Mouse (Mus musculus): ENCODE data around the gene Vmn1r198. TPM values are rescaled to one million over a fixed set of nuclear protein-coding genes. Genes with fewer than 3 reads are reported as not detected.

Gene Vmn1r198
- polyA plus RNA-seq, 1 experiment, result not detected

- Histone ChIP-seq H3K4me3 (ENCODE audit: insufficient read depth, low read length) (no peak overlapping the region), H3K27ac (ENCODE audit: insufficient read depth, low read length) (no peak overlapping the region), H3K4me1 (ENCODE audit: control insufficient read depth, insufficient read depth, low read length) (0 out of 2 replicates have a peak, but pooled peaks cover 4% of the 10 kb centered on the region)
- TF ChIP-seq POLR2A (IDR thresholded peaks at IDR 0.05; ENCODE audit: low read depth, low read length) (no peak), CTCF (IDR thresholded peaks at IDR 0.05; ENCODE audit: borderline replicate concordance, insufficient read depth, low read length) (no peak)
Observed at GRCm38 (mm10) chr13:22383401-22383800, 33.2 kb downstream of the Vmn1r198 start.

GRCm38 (mm10) chr13:22387050-22387449, 36.9 kb downstream of the Vmn1r198 start:
- Histone ChIP-seq H3K4me3 (ENCODE audit: insufficient read depth, low read length) (no peak overlapping the region), H3K27ac (ENCODE audit: insufficient read depth, low read length) (no peak overlapping the region), H3K4me1 (ENCODE audit: control insufficient read depth, insufficient read depth, low read length) (no peaks in the 10 kb centered on the region)
- TF ChIP-seq CTCF (IDR thresholded peaks at IDR 0.05; ENCODE audit: borderline replicate concordance, insufficient read depth, low read length), result no peak
- no peak for TF ChIP-seq POLR2A (IDR thresholded peaks at IDR 0.05; ENCODE audit: low read depth, low read length)

GRCm38 (mm10) chr13:22390073-22390472, 39.9 kb downstream of the Vmn1r198 start, which contains the start of gene Vmn1r200:
Vmn1r200 (plus strand) TSS chr13:22390373.
- Histone ChIP-seq H3K4me3 (ENCODE audit: insufficient read depth, low read length) (no peak within 1 kb of the TSS), H3K27ac (ENCODE audit: insufficient read depth, low read length) (no peak within 1 kb of the TSS), H3K4me1 (ENCODE audit: control insufficient read depth, insufficient read depth, low read length) (no peaks in the 10 kb centered on the region)
- TF ChIP-seq POLR2A (IDR thresholded peaks at IDR 0.05; ENCODE audit: low read depth, low read length), result no peak

GRCm38 (mm10) chr13:22402978-22403377, 52.8 kb downstream of the Vmn1r198 start:
- TF ChIP-seq CTCF (IDR thresholded peaks at IDR 0.05; ENCODE audit: borderline replicate concordance, insufficient read depth, low read length) (no peak), POLR2A (IDR thresholded peaks at IDR 0.05; ENCODE audit: low read depth, low read length) (no peak)
- H3K4me1 ChIP-seq (ENCODE audit: control insufficient read depth, insufficient read depth, low read length), result no peaks in the 10 kb centered on the region
- no peak overlapping the region for H3K4me3 ChIP-seq (ENCODE audit: insufficient read depth, low read length)
- no peak overlapping the region for H3K27ac ChIP-seq (ENCODE audit: insufficient read depth, low read length)

Other genes with a start within 250 kb of the Vmn1r198 start
- gene Vmn1r189, start 244.5 kb upstream of the Vmn1r198 start, polyA plus RNA-seq (2011; ENCODE audit: insufficient read length, low read depth, missing spikeins), result not detected in 2 replicates
- gene Vmn1r191, start 166.4 kb upstream of the Vmn1r198 start, polyA plus RNA-seq (2011; ENCODE audit: insufficient read length, low read depth, missing spikeins), result not detected in 2 replicates
- gene Vmn1r192, start 159.2 kb upstream of the Vmn1r198 start, polyA plus RNA-seq (2011; ENCODE audit: insufficient read length, low read depth, missing spikeins), result not detected in 2 replicates
- not detected in 2 replicates for gene Vmn1r193, start 127.2 kb upstream of the Vmn1r198 start, polyA plus RNA-seq (2011; ENCODE audit: insufficient read length, low read depth, missing spikeins)
- not detected in 2 replicates for gene Vmn1r194, start 106.1 kb upstream of the Vmn1r198 start, polyA plus RNA-seq (2011; ENCODE audit: insufficient read length, low read depth, missing spikeins)
- gene Vmn1r195, start 79.8 kb upstream of the Vmn1r198 start, polyA plus RNA-seq (2011; ENCODE audit: insufficient read length, low read depth, missing spikeins), result not detected in 2 replicates
- not detected in 2 replicates for gene Vmn1r196, start 60.4 kb upstream of the Vmn1r198 start, polyA plus RNA-seq (2011; ENCODE audit: insufficient read length, low read depth, missing spikeins)
- not detected in 2 replicates for gene Vmn1r197, start 25.8 kb upstream of the Vmn1r198 start, polyA plus RNA-seq (2011; ENCODE audit: insufficient read length, low read depth, missing spikeins)
- gene Vmn1r199, start 29.5 kb downstream of the Vmn1r198 start, polyA plus RNA-seq (2011; ENCODE audit: insufficient read length, low read depth, missing spikeins), result not detected in 2 replicates
- gene Vmn1r200, start 40.0 kb downstream of the Vmn1r198 start, polyA plus RNA-seq (2011; ENCODE audit: insufficient read length, low read depth, missing spikeins), result not detected in 2 replicates
- gene Vmn1r201, start 121.6 kb downstream of the Vmn1r198 start, polyA plus RNA-seq (2011; ENCODE audit: insufficient read length, low read depth, missing spikeins), result not detected in 2 replicates
- gene Vmn1r202, start 155.0 kb downstream of the Vmn1r198 start, polyA plus RNA-seq (2011; ENCODE audit: insufficient read length, low read depth, missing spikeins), result not detected in 2 replicates
- not detected in 2 replicates for gene Vmn1r203, start 167.8 kb downstream of the Vmn1r198 start, polyA plus RNA-seq (2011; ENCODE audit: insufficient read length, low read depth, missing spikeins)
- not detected in 2 replicates for gene Vmn1r204, start 202.8 kb downstream of the Vmn1r198 start, polyA plus RNA-seq (2011; ENCODE audit: insufficient read length, low read depth, missing spikeins)
- gene Vmn1r205, start 242.6 kb downstream of the Vmn1r198 start, polyA plus RNA-seq (2011; ENCODE audit: insufficient read length, low read depth, missing spikeins), result not detected in 2 replicates